Mouse (Mus musculus) heart, embryonic 13.5 days (tissue): ENCODE results near the gene Zfp984. TPM values are rescaled to one million over a fixed set of nuclear protein-coding genes. Genes with fewer than 3 reads are reported as not detected.

Experiments
- polyA plus RNA-seq: library from polyadenylated mRNA; unstranded; fragments of >200 nt; fragmentation: Nextera tagmentation; extraction: Ambion mirVana; gene quantifications from 2 replicates; pipeline ENCODE4 v1.2.1, GENCODE M21; 2015

The Zfp984 gene
- polyA plus RNA-seq, 1 experiment from 2014 or later, result 9.1 TPM

Other genes starting within 250 kb of the Zfp984 start
- 3.0 and 3.3 TPM in 2 replicates for gene Zfp979, start 167.3 kb downstream of the Zfp984 start, polyA plus RNA-seq
- gene Zfp534, start 107.2 kb downstream of the Zfp984 start, polyA plus RNA-seq, result not detected in 2 replicates
- 3.6 and 3.9 TPM in 2 replicates for gene Zfp933, start 38.6 kb upstream of the Zfp984 start, polyA plus RNA-seq
- gene Miip, start 59.0 kb upstream of the Zfp984 start, polyA plus RNA-seq, result 27.2 and 27.6 TPM in 2 replicates
- gene Fv1, start 59.2 kb upstream of the Zfp984 start, polyA plus RNA-seq, result 7.5 and 8.0 TPM in 2 replicates
- 102 and 105 TPM in 2 replicates for gene Mfn2, start 94.9 kb upstream of the Zfp984 start, polyA plus RNA-seq
- gene Plod1, start 127.0 kb upstream of the Zfp984 start, polyA plus RNA-seq, result 43.7 and 49.2 TPM in 2 replicates
- 12.4 and 13.0 TPM in 2 replicates for gene 2510039O18Rik, start 131.1 kb upstream of the Zfp984 start, polyA plus RNA-seq
- 187 and 230 TPM in 2 replicates for gene Nppb, start 176.0 kb upstream of the Zfp984 start, polyA plus RNA-seq
- gene Nppa, start 190.9 kb upstream of the Zfp984 start, polyA plus RNA-seq, result 4,587 and 5,670 TPM in 2 replicates
- 5.8 and 6.5 TPM in 2 replicates for gene Clcn6, start 229.0 kb upstream of the Zfp984 start, polyA plus RNA-seq
- 11.4 and 11.7 TPM in 2 replicates for gene Mthfr, start 229.3 kb upstream of the Zfp984 start, polyA plus RNA-seq